In the genomic region with DNA sequence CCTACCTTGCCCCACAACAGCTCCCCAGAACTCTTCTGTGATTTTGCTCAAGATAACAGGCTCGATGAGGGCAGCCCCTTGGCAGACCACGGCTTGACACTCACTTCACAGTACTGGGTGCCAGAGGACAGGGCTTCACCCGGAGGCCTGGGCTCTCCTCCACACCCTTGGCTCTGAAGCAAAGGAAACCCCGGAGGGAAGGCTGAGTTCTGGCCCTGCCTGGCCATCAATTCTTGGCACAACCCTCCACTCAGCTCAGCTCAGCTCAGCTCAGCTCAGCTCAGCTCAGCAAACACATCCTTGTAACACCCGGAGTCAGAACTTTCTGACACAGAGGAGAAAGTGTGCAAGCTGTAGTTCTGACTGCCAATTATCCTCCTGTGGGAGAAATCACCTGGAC, we compare ENCODE assay signal across 8 mouse cellular contexts. TPM values are rescaled to one million over a fixed set of nuclear protein-coding genes. Genes with fewer than 3 reads are reported as not detected.
DNase-seq lines count a peak whose midpoint lies in the region; ATAC-seq and TF ChIP-seq lines count a peak whose summit lies in the region.

No protein-coding gene starts in this region.

- no peak for TF ChIP-seq POLR2A in limb, embryonic 14.5 days (IDR thresholded peaks at IDR 0.05; ENCODE audit: borderline replicate concordance, extremely low read depth, insufficient read depth, insufficient read length)

- DNase-seq in hindbrain, embryonic 10.5 days (ENCODE audit: low spot score) = no peak
- no peak for DNase-seq in hindbrain, embryonic 11.5 days (ENCODE audit: low spot score)
- DNase-seq in limb, embryonic 14.5 days (ENCODE audit: low spot score) = peak; percentile 62
- no peak for DNase-seq in right cerebral cortex, adult 2 months (ENCODE audit: low spot score in 2 of 2)
- DNase-seq in layer of hippocampus, adult 18-20 months (ENCODE audit: low spot score in 2 of 2) = no peak

- 86% methylated on average over 5 of the region's 5 CpGs for WGBS in hindbrain, embryonic 10.5 days
- 78% methylated on average over 5 of the region's 5 CpGs for WGBS in hindbrain, embryonic 11.5 days
- 43% methylated on average over 5 of the region's 5 CpGs for WGBS in embryonic facial prominence, embryonic 15.5 days
- 18% methylated on average over 5 of the region's 5 CpGs for WGBS in heart, embryonic 15.5 days
- 28% methylated on average over 5 of the region's 5 CpGs for WGBS in limb, embryonic 14.5 days
- WGBS in stomach, embryonic 16.5 days = 25% methylated on average over 5 of the region's 5 CpGs

- H3K9ac ChIP-seq in hindbrain, embryonic 11.5 days (ENCODE audit: low read depth, low read length) = no peak overlapping the region
- H3K9ac ChIP-seq in embryonic facial prominence, embryonic 15.5 days = no peak overlapping the region
- no peak overlapping the region for H3K9ac ChIP-seq in heart, embryonic 15.5 days
- no peak overlapping the region for H3K9ac ChIP-seq in limb, embryonic 14.5 days (ENCODE audit: low read depth, low read length, severe bottlenecking)
- H3K9ac ChIP-seq in stomach, embryonic 16.5 days (ENCODE audit: low read length) = no peak overlapping the region

- ATAC-seq in hindbrain, embryonic 11.5 days (ENCODE audit: low FRiP score) = no peak
- ATAC-seq in embryonic facial prominence, embryonic 15.5 days (ENCODE audit: insufficient number of reproducible peaks, low FRiP score, low TSS enrichment, low read depth) = no peak
- ATAC-seq in heart, embryonic 15.5 days (replicated peaks; ENCODE audit: insufficient number of reproducible peaks, insufficient read depth, low FRiP score, low read depth) = peak; percentile 32; the same call in 1 of the 2 replicates
- ATAC-seq in limb, embryonic 14.5 days (ENCODE audit: low FRiP score, low read depth) = 0 out of 2 replicates have a peak, but pooled peaks have one; percentile 20
- peak; percentile 32; the same call in 1 of the 2 replicates for ATAC-seq in stomach, embryonic 16.5 days (ENCODE audit: insufficient read depth, low FRiP score)

- no peaks in the 10 kb centered on the region for H3K27me3 ChIP-seq in hindbrain, embryonic 10.5 days (ENCODE audit: insufficient read depth, poor library complexity, severe bottlenecking)
- H3K27me3 ChIP-seq in hindbrain, embryonic 11.5 days (ENCODE audit: control insufficient read depth, insufficient read depth, low read length) = no peaks in the 10 kb centered on the region
- H3K27me3 ChIP-seq in embryonic facial prominence, embryonic 15.5 days = no peaks in the 10 kb centered on the region
- H3K27me3 ChIP-seq in heart, embryonic 15.5 days = no peaks in the 10 kb centered on the region
- H3K27me3 ChIP-seq in limb, embryonic 14.5 days (ENCODE audit: control insufficient read depth, insufficient read depth, low read length) = no peaks in the 10 kb centered on the region
- H3K27me3 ChIP-seq in stomach, embryonic 16.5 days (ENCODE audit: control insufficient read depth, insufficient read depth, low read length) = no peaks in the 10 kb centered on the region

- H3K36me3 ChIP-seq in hindbrain, embryonic 10.5 days = peaks cover 9% of the 10 kb centered on the region
- no peaks in the 10 kb centered on the region for H3K36me3 ChIP-seq in hindbrain, embryonic 11.5 days (ENCODE audit: control insufficient read depth, insufficient read depth, low read length)
- no peaks in the 10 kb centered on the region; the same call in 1 of the 2 replicates for H3K36me3 ChIP-seq in embryonic facial prominence, embryonic 15.5 days
- no peaks in the 10 kb centered on the region for H3K36me3 ChIP-seq in heart, embryonic 15.5 days
- H3K36me3 ChIP-seq in limb, embryonic 14.5 days (ENCODE audit: control insufficient read depth, insufficient read depth, low read length) = peaks cover 12% of the 10 kb centered on the region
- H3K36me3 ChIP-seq in stomach, embryonic 16.5 days (ENCODE audit: control insufficient read depth, insufficient read depth, low read length) = no peaks in the 10 kb centered on the region

- peak overlapping the region; percentile 80 for H3K27ac ChIP-seq in hindbrain, embryonic 10.5 days
- no peak overlapping the region for H3K27ac ChIP-seq in hindbrain, embryonic 11.5 days (ENCODE audit: low read depth, low read length)
- peak overlapping the region; percentile 78 for H3K27ac ChIP-seq in embryonic facial prominence, embryonic 15.5 days (replicated peaks)
- H3K27ac ChIP-seq in heart, embryonic 15.5 days = peak overlapping the region; percentile 69
- H3K27ac ChIP-seq in limb, embryonic 14.5 days (replicated peaks; ENCODE audit: low read depth, low read length) = peak overlapping the region; percentile 61
- peak overlapping the region; percentile 49; the same call in 1 of the 2 replicates for H3K27ac ChIP-seq in stomach, embryonic 16.5 days (ENCODE audit: low read length)

- no peak overlapping the region for H3K4me2 ChIP-seq in hindbrain, embryonic 11.5 days (replicated peaks; ENCODE audit: low read depth, low read length)
- 0 out of 2 replicates have a peak overlapping the region, but pooled peaks have one; percentile 2 for H3K4me2 ChIP-seq in embryonic facial prominence, embryonic 15.5 days (replicated peaks)
- H3K4me2 ChIP-seq in heart, embryonic 15.5 days = no peak overlapping the region
- 0 out of 2 replicates have a peak overlapping the region, but pooled peaks have one; percentile 10 for H3K4me2 ChIP-seq in limb, embryonic 14.5 days (replicated peaks; ENCODE audit: low read depth, low read length, severe bottlenecking)
- no peak overlapping the region for H3K4me2 ChIP-seq in stomach, embryonic 16.5 days (ENCODE audit: low read depth, low read length)

- peaks cover 81% of the 10 kb centered on the region for H3K4me1 ChIP-seq in hindbrain, embryonic 10.5 days (replicated peaks)
- H3K4me1 ChIP-seq in hindbrain, embryonic 11.5 days (replicated peaks; ENCODE audit: control insufficient read depth, insufficient read depth, low read length) = peaks cover 23% of the 10 kb centered on the region
- peaks cover 87% of the 10 kb centered on the region for H3K4me1 ChIP-seq in embryonic facial prominence, embryonic 15.5 days
- peaks cover 89% of the 10 kb centered on the region for H3K4me1 ChIP-seq in heart, embryonic 15.5 days (replicated peaks)
- H3K4me1 ChIP-seq in limb, embryonic 14.5 days (ENCODE audit: control insufficient read depth, insufficient read depth, low read length) = peaks cover 68% of the 10 kb centered on the region
- H3K4me1 ChIP-seq in stomach, embryonic 16.5 days (ENCODE audit: control insufficient read depth, insufficient read depth, low read length) = peaks cover 73% of the 10 kb centered on the region

- no peak overlapping the region for H3K4me3 ChIP-seq in hindbrain, embryonic 10.5 days
- H3K4me3 ChIP-seq in hindbrain, embryonic 11.5 days (ENCODE audit: low read depth, low read length) = no peak overlapping the region
- H3K4me3 ChIP-seq in embryonic facial prominence, embryonic 15.5 days (replicated peaks) = no peak overlapping the region
- H3K4me3 ChIP-seq in heart, embryonic 15.5 days = no peak overlapping the region
- no peak overlapping the region for H3K4me3 ChIP-seq in limb, embryonic 14.5 days (replicated peaks; ENCODE audit: low read length)
- H3K4me3 ChIP-seq in stomach, embryonic 16.5 days (replicated peaks; ENCODE audit: low read length) = no peak overlapping the region

- H3K9me3 ChIP-seq in hindbrain, embryonic 10.5 days = no peaks in the 10 kb centered on the region
- no peaks in the 10 kb centered on the region for H3K9me3 ChIP-seq in hindbrain, embryonic 11.5 days (ENCODE audit: control insufficient read depth, low read length)
- no peaks in the 10 kb centered on the region for H3K9me3 ChIP-seq in embryonic facial prominence, embryonic 15.5 days (replicated peaks)
- H3K9me3 ChIP-seq in heart, embryonic 15.5 days (replicated peaks) = no peaks in the 10 kb centered on the region
- H3K9me3 ChIP-seq in limb, embryonic 14.5 days (ENCODE audit: control insufficient read depth, low read length) = no peaks in the 10 kb centered on the region
- no peaks in the 10 kb centered on the region for H3K9me3 ChIP-seq in stomach, embryonic 16.5 days (replicated peaks; ENCODE audit: control insufficient read depth, low read length)

RNA-seq across cellular contexts. Expression of gene Ncor2, which starts 30.3 kb away (rescaled TPM):
- 18.1 and 19.7 TPM in 2 replicates for polyA plus RNA-seq in hindbrain, embryonic 10.5 days (2016; fragmentation: Nextera tagmentation; extraction: Ambion mirVana)
- 14.5 and 21.2 TPM in 2 replicates for polyA plus RNA-seq in hindbrain, embryonic 11.5 days (2014; fragmentation: Nextera tagmentation; extraction: Ambion mirVana)
- 39.3 and 41.8 TPM in 2 replicates for polyA plus RNA-seq in embryonic facial prominence, embryonic 15.5 days (2015; fragmentation: Nextera tagmentation; extraction: Ambion mirVana)
- 14.9 and 22.2 TPM in 2 replicates for polyA plus RNA-seq in heart, embryonic 15.5 days (2015; fragmentation: Nextera tagmentation; extraction: Ambion mirVana)
- polyA plus RNA-seq in limb, embryonic 14.5 days (2012; rRNA removed) = 75.9 and 89.8 TPM in 2 replicates
- 37.0 and 39.3 TPM in 2 replicates for polyA plus RNA-seq in limb, embryonic 14.5 days (2014; fragmentation: Nextera tagmentation; extraction: Ambion mirVana)
- 21.4 and 24.6 TPM in 2 replicates for polyA plus RNA-seq in stomach, embryonic 16.5 days (2015; fragmentation: Nextera tagmentation; extraction: Ambion mirVana)
- total RNA-seq in layer of hippocampus, adult 18-20 months (2021) = 100 to 1,000 TPM; 291 to 298 TPM

Comparison
In these comparisons a context has a peak if more than half of its experiments do, and no peak if none do; other contexts are left out.
1. ATAC-seq: peak in heart, embryonic 15.5 days (single experiment), limb, embryonic 14.5 days (single experiment) and stomach, embryonic 16.5 days (single experiment); none in hindbrain, embryonic 11.5 days (single experiment) and embryonic facial prominence, embryonic 15.5 days (single experiment).
2. H3K4me2 ChIP-seq: peak in embryonic facial prominence, embryonic 15.5 days (single experiment) and limb, embryonic 14.5 days (single experiment); none in hindbrain, embryonic 11.5 days (single experiment), heart, embryonic 15.5 days (single experiment) and stomach, embryonic 16.5 days (single experiment).